Mouse (Mus musculus) thymus, adult 2 months (tissue): ENCODE measurements around the gene Cep89. TPM values are rescaled to one million over a fixed set of nuclear protein-coding genes. Genes with fewer than 3 reads are reported as not detected.

Experiments used
- DNase-seq: peaks from one replicate; pipeline ENCODE4 v3.0.0; 2021
- H3K27ac ChIP-seq: fragments of 200-500 bp; 2 replicates; pipeline ENCODE4 v1.5.1; 2012; ENCODE audit warnings: low read length, control low read depth; ENCODE audit not compliant: control insufficient read depth, insufficient read depth
- H3K27me3 ChIP-seq: fragments of 200-500 bp; 2 replicates; pipeline ENCODE4 v1.6.1; 2012; ENCODE audit warnings: mild to moderate bottlenecking, low read length, moderate library complexity, mixed read lengths; ENCODE audit not compliant: control insufficient read depth, insufficient read depth
- H3K36me3 ChIP-seq: fragments of 200-500 bp; 2 replicates; pipeline ENCODE4 v1.6.1; 2012; ENCODE audit warnings: mild to moderate bottlenecking, low read length, moderate library complexity; ENCODE audit not compliant: control insufficient read depth, insufficient read depth
- H3K4me1 ChIP-seq: fragments of 200-500 bp; replicated peaks from 2 replicates; pipeline ENCODE4 v1.6.1; 2012; ENCODE audit warnings: low read length; ENCODE audit not compliant: control insufficient read depth, insufficient read depth
- H3K4me3 ChIP-seq: fragments of 200-500 bp; 2 replicates; pipeline ENCODE4 v1.5.1; 2012; ENCODE audit warnings: mild to moderate bottlenecking, low read length, control low read depth, moderate library complexity; ENCODE audit not compliant: control insufficient read depth, insufficient read depth
- CTCF ChIP-seq: fragments of 200-500 bp; IDR thresholded peaks from 2 replicates; pipeline ENCODE4 v1.5.1; 2012; ENCODE audit warnings: mild to moderate bottlenecking, control low read depth, low read length, moderate library complexity, borderline replicate concordance; ENCODE audit not compliant: control insufficient read depth, poor library complexity, insufficient read depth; ENCODE audit errors: extremely low read depth
- POLR2A ChIP-seq: fragments of 200-500 bp; IDR thresholded peaks from 2 replicates; pipeline ENCODE4 v1.6.1; 2012; ENCODE audit warnings: mild to moderate bottlenecking, low read length, control low read depth, moderate library complexity; ENCODE audit not compliant: control insufficient read depth, poor library complexity, insufficient read depth; ENCODE audit errors: extremely low read depth
- WGBS: fragments of 180-500 bp; shearing (Covaris S2); methylation state at CpG from one replicate; pipeline ENCODE4 v1.1.7; 2018; 5-methylcytosine and 5-hydroxymethylcytosine counted together
- polyA plus RNA-seq: library from polyadenylated mRNA; depleted of rRNA; stranded (reverse); fragments of >200 nt; gene quantifications from 2 replicates; pipeline ENCODE4 v1.2.3, GENCODE M21; 2012; rRNA removed

The Cep89 gene
- polyA plus RNA-seq, 1 experiment = 21.2 TPM

GRCm38 (mm10) chr7:35470794-35471193 is 74.0 kb downstream of the Cep89 start:
- 49% methylated on average over 4 of the region's 4 CpGs for WGBS
- TF ChIP-seq CTCF (no peak), POLR2A (no peak)
- H3K4me3 ChIP-seq = no peak overlapping the region
- H3K27me3 ChIP-seq = no peaks in the 10 kb centered on the region
- no peak overlapping the region for H3K27ac ChIP-seq
- DNase-seq = no peak
- no peaks in the 10 kb centered on the region for H3K36me3 ChIP-seq
- no peaks in the 10 kb centered on the region for H3K4me1 ChIP-seq

- Histone ChIP-seq H3K4me3 (no peak overlapping the region), H3K27me3 (no peaks in the 10 kb centered on the region), H3K36me3 (no peaks in the 10 kb centered on the region), H3K27ac (no peak overlapping the region), H3K4me1 (no peaks in the 10 kb centered on the region)
- TF ChIP-seq POLR2A = no peak
- no peak for TF ChIP-seq CTCF
- 88% methylated on average over 2 of the region's 2 CpGs for WGBS
- no peak for DNase-seq
Observed at GRCm38 (mm10) chr7:35476457-35476856, 79.6 kb downstream of the Cep89 start.

- DNase-seq = no peak
- Histone ChIP-seq H3K4me1 (no peaks in the 10 kb centered on the region), H3K27ac (no peak overlapping the region), H3K27me3 (no peaks in the 10 kb centered on the region), H3K36me3 (no peaks in the 10 kb centered on the region), H3K4me3 (no peak overlapping the region)
- 88% methylated on average over 2 of the region's 2 CpGs for whole genome bisulfite sequencing
- TF ChIP-seq CTCF (no peak), POLR2A (no peak)
Observed at GRCm38 (mm10) chr7:35485126-35485525, 88.3 kb downstream of the Cep89 start.

GRCm38 (mm10) chr7:35486553-35486952 is 89.7 kb downstream of the Cep89 start:
- no peaks in the 10 kb centered on the region for H3K36me3 ChIP-seq
- no peaks in the 10 kb centered on the region for H3K27me3 ChIP-seq
- H3K27ac ChIP-seq = no peak overlapping the region
- 91% methylated on average over 8 of the region's 8 CpGs for WGBS
- no peak for DNase-seq
- H3K4me1 ChIP-seq = no peaks in the 10 kb centered on the region
- H3K4me3 ChIP-seq = no peak overlapping the region
- no peak for TF ChIP-seq POLR2A
- no peak for TF ChIP-seq CTCF

Other genes starting within 250 kb of the Cep89 start
- gene Slc7a10, start 210.7 kb upstream of the Cep89 start, polyA plus RNA-seq = 7.9 and 11.1 TPM in 2 replicates
- 2.4 TPM in 2 replicates for gene Lrp3, start 181.5 kb upstream of the Cep89 start, polyA plus RNA-seq
- gene Gpatch1, start 78.6 kb upstream of the Cep89 start, polyA plus RNA-seq = 5.8 and 6.0 TPM in 2 replicates
- gene Rhpn2, start 62.9 kb upstream of the Cep89 start, polyA plus RNA-seq = 0.71 and 1.3 TPM in 2 replicates
- 8.3 and 8.8 TPM in 2 replicates for gene Faap24, start 199 bp upstream of the Cep89 start, polyA plus RNA-seq
- gene Slc7a9, start 51.8 kb downstream of the Cep89 start, polyA plus RNA-seq = 0.19 and 0.27 TPM in 2 replicates
- gene Tdrd12, start 140.7 kb downstream of the Cep89 start, polyA plus RNA-seq = 0.24 TPM in 1 of 2 replicates, not detected in the other
- 40.2 and 44.1 TPM in 2 replicates for gene Nudt19, start 159.3 kb downstream of the Cep89 start, polyA plus RNA-seq
- 0.26 TPM in 2 replicates for gene Rgs9bp, start 188.5 kb downstream of the Cep89 start, polyA plus RNA-seq
- gene Ankrd27, start 189.2 kb downstream of the Cep89 start, polyA plus RNA-seq = 41.6 and 44.9 TPM in 2 replicates